Mouse (Mus musculus): ENCODE data around the gene Zfr. TPM values are rescaled to one million over a fixed set of nuclear protein-coding genes. Genes with fewer than 3 reads are reported as not detected.

The Zfr gene
- polyA plus RNA-seq, 1 experiment from 2014 or later, result 154 TPM

- Histone ChIP-seq H3K9me3 (ENCODE audit: control insufficient read depth, low read length) (no peaks in the 10 kb centered on the region), H3K9ac (ENCODE audit: low read depth, low read length) (no peak overlapping the region), H3K4me1 (ENCODE audit: control insufficient read depth, insufficient read depth, low read length) (no peaks in the 10 kb centered on the region), H3K4me2 (replicated peaks; ENCODE audit: low read depth, low read length) (no peak overlapping the region), H3K27me3 (ENCODE audit: control insufficient read depth, insufficient read depth, low read length) (no peaks in the 10 kb centered on the region), H3K36me3 (ENCODE audit: control insufficient read depth, insufficient read depth, low read length) (no peaks in the 10 kb centered on the region), H3K27ac (ENCODE audit: low read depth, low read length) (no peak overlapping the region), H3K4me3 (ENCODE audit: low read length) (no peak overlapping the region)
- no peak for ATAC-seq (ENCODE audit: low FRiP score, low TSS enrichment)
- WGBS, result 71% methylated on average over 5 of the region's 5 CpGs
Observed at GRCm38 (mm10) chr15:12087634-12088033, 30.0 kb upstream of the Zfr start.

- Histone ChIP-seq H3K27me3 (ENCODE audit: control insufficient read depth, insufficient read depth, low read length) (no peaks in the 10 kb centered on the region), H3K9ac (ENCODE audit: low read depth, low read length) (no peak overlapping the region), H3K4me2 (replicated peaks; ENCODE audit: low read depth, low read length) (no peak overlapping the region), H3K4me3 (ENCODE audit: low read length) (no peak overlapping the region), H3K9me3 (ENCODE audit: control insufficient read depth, low read length) (no peaks in the 10 kb centered on the region), H3K36me3 (ENCODE audit: control insufficient read depth, insufficient read depth, low read length) (no peaks in the 10 kb centered on the region), H3K27ac (ENCODE audit: low read depth, low read length) (no peak overlapping the region), H3K4me1 (ENCODE audit: control insufficient read depth, insufficient read depth, low read length) (no peaks in the 10 kb centered on the region)
- no peak for ATAC-seq (ENCODE audit: low FRiP score, low TSS enrichment)
- WGBS, result 87% methylated on average over 10 of the region's 10 CpGs
Observed at GRCm38 (mm10) chr15:12088091-12088490, 29.5 kb upstream of the Zfr start.

GRCm38 (mm10) chr15:12090087-12090486, 27.5 kb upstream of the Zfr start:
- H3K27me3 ChIP-seq (ENCODE audit: control insufficient read depth, insufficient read depth, low read length), result no peaks in the 10 kb centered on the region
- H3K9ac ChIP-seq (ENCODE audit: low read depth, low read length), result no peak overlapping the region
- WGBS, result 70% methylated on average over 7 of the region's 7 CpGs
- H3K4me3 ChIP-seq (ENCODE audit: low read length), result no peak overlapping the region
- no peak overlapping the region for H3K4me2 ChIP-seq (replicated peaks; ENCODE audit: low read depth, low read length)
- no peaks in the 10 kb centered on the region for H3K36me3 ChIP-seq (ENCODE audit: control insufficient read depth, insufficient read depth, low read length)
- no peaks in the 10 kb centered on the region for H3K4me1 ChIP-seq (ENCODE audit: control insufficient read depth, insufficient read depth, low read length)
- no peaks in the 10 kb centered on the region for H3K9me3 ChIP-seq (ENCODE audit: control insufficient read depth, low read length)
- no peak overlapping the region for H3K27ac ChIP-seq (ENCODE audit: low read depth, low read length)
- no peak for ATAC-seq (ENCODE audit: low FRiP score, low TSS enrichment)

GRCm38 (mm10) chr15:12090981-12091669, 26.5 kb upstream of the Zfr start:
- H3K4me3 ChIP-seq (ENCODE audit: low read length), result no peak overlapping the region
- no peak overlapping the region for H3K9ac ChIP-seq (ENCODE audit: low read depth, low read length)
- no peaks in the 10 kb centered on the region for H3K4me1 ChIP-seq (ENCODE audit: control insufficient read depth, insufficient read depth, low read length)
- H3K9me3 ChIP-seq (ENCODE audit: control insufficient read depth, low read length), result no peaks in the 10 kb centered on the region
- no peak overlapping the region for H3K27ac ChIP-seq (ENCODE audit: low read depth, low read length)
- no peaks in the 10 kb centered on the region for H3K36me3 ChIP-seq (ENCODE audit: control insufficient read depth, insufficient read depth, low read length)
- WGBS, result 91% methylated on average over 9 of the region's 9 CpGs
- H3K27me3 ChIP-seq (ENCODE audit: control insufficient read depth, insufficient read depth, low read length), result no peaks in the 10 kb centered on the region
- ATAC-seq (ENCODE audit: low FRiP score, low TSS enrichment), result no peak
- H3K4me2 ChIP-seq (replicated peaks; ENCODE audit: low read depth, low read length), result no peak overlapping the region

- WGBS, result 60% methylated on average over 10 of the region's 10 CpGs
- Histone ChIP-seq H3K9me3 (ENCODE audit: control insufficient read depth, low read length) (no peaks in the 10 kb centered on the region), H3K36me3 (ENCODE audit: control insufficient read depth, insufficient read depth, low read length) (no peaks in the 10 kb centered on the region), H3K27ac (ENCODE audit: low read depth, low read length) (no peak overlapping the region), H3K4me1 (ENCODE audit: control insufficient read depth, insufficient read depth, low read length) (no peaks in the 10 kb centered on the region), H3K27me3 (ENCODE audit: control insufficient read depth, insufficient read depth, low read length) (no peaks in the 10 kb centered on the region), H3K9ac (ENCODE audit: low read depth, low read length) (no peak overlapping the region), H3K4me2 (replicated peaks; ENCODE audit: low read depth, low read length) (no peak overlapping the region), H3K4me3 (ENCODE audit: low read length) (no peak overlapping the region)
- no peak for ATAC-seq (ENCODE audit: low FRiP score, low TSS enrichment)
Observed at GRCm38 (mm10) chr15:12091781-12092458, 25.7 kb upstream of the Zfr start.

GRCm38 (mm10) chr15:12093026-12093960, 24.3 kb upstream of the Zfr start:
- ATAC-seq (ENCODE audit: low FRiP score, low TSS enrichment), result no peak
- H3K4me2 ChIP-seq (replicated peaks; ENCODE audit: low read depth, low read length), result no peak overlapping the region
- no peak overlapping the region for H3K27ac ChIP-seq (ENCODE audit: low read depth, low read length)
- no peak overlapping the region for H3K4me3 ChIP-seq (ENCODE audit: low read length)
- H3K36me3 ChIP-seq (ENCODE audit: control insufficient read depth, insufficient read depth, low read length), result no peaks in the 10 kb centered on the region
- no peaks in the 10 kb centered on the region for H3K4me1 ChIP-seq (ENCODE audit: control insufficient read depth, insufficient read depth, low read length)
- no peaks in the 10 kb centered on the region for H3K27me3 ChIP-seq (ENCODE audit: control insufficient read depth, insufficient read depth, low read length)
- no peak overlapping the region for H3K9ac ChIP-seq (ENCODE audit: low read depth, low read length)
- WGBS, result 75% methylated on average over 25 of the region's 25 CpGs
- 0 out of 2 replicates have a peak, but pooled peaks cover 3% of the 10 kb centered on the region for H3K9me3 ChIP-seq (ENCODE audit: control insufficient read depth, low read length)

- Histone ChIP-seq H3K4me2 (replicated peaks; ENCODE audit: low read depth, low read length) (no peak overlapping the region), H3K4me3 (ENCODE audit: low read length) (no peak overlapping the region), H3K9me3 (ENCODE audit: control insufficient read depth, low read length) (0 out of 2 replicates have a peak, but pooled peaks cover 3% of the 10 kb centered on the region), H3K36me3 (ENCODE audit: control insufficient read depth, insufficient read depth, low read length) (no peaks in the 10 kb centered on the region), H3K27ac (ENCODE audit: low read depth, low read length) (no peak overlapping the region), H3K9ac (ENCODE audit: low read depth, low read length) (no peak overlapping the region), H3K27me3 (ENCODE audit: control insufficient read depth, insufficient read depth, low read length) (no peaks in the 10 kb centered on the region), H3K4me1 (ENCODE audit: control insufficient read depth, insufficient read depth, low read length) (no peaks in the 10 kb centered on the region)
- WGBS, result 95% methylated on average over 4 of the region's 4 CpGs
- ATAC-seq (ENCODE audit: low FRiP score, low TSS enrichment), result no peak
Observed at GRCm38 (mm10) chr15:12093961-12094566, 23.6 kb upstream of the Zfr start.

GRCm38 (mm10) chr15:12096447-12096846, 21.2 kb upstream of the Zfr start:
- H3K9me3 ChIP-seq (ENCODE audit: control insufficient read depth, low read length), result 0 out of 2 replicates have a peak, but pooled peaks cover 3% of the 10 kb centered on the region
- H3K4me1 ChIP-seq (ENCODE audit: control insufficient read depth, insufficient read depth, low read length), result no peaks in the 10 kb centered on the region
- H3K36me3 ChIP-seq (ENCODE audit: control insufficient read depth, insufficient read depth, low read length), result no peaks in the 10 kb centered on the region
- H3K4me2 ChIP-seq (replicated peaks; ENCODE audit: low read depth, low read length), result no peak overlapping the region
- ATAC-seq (ENCODE audit: low FRiP score, low TSS enrichment), result no peak
- no peak overlapping the region for H3K27ac ChIP-seq (ENCODE audit: low read depth, low read length)
- 89% methylated on average over 4 of the region's 4 CpGs for WGBS
- no peak overlapping the region for H3K4me3 ChIP-seq (ENCODE audit: low read length)
- no peaks in the 10 kb centered on the region for H3K27me3 ChIP-seq (ENCODE audit: control insufficient read depth, insufficient read depth, low read length)
- no peak overlapping the region for H3K9ac ChIP-seq (ENCODE audit: low read depth, low read length)
